In the genomic region with DNA sequence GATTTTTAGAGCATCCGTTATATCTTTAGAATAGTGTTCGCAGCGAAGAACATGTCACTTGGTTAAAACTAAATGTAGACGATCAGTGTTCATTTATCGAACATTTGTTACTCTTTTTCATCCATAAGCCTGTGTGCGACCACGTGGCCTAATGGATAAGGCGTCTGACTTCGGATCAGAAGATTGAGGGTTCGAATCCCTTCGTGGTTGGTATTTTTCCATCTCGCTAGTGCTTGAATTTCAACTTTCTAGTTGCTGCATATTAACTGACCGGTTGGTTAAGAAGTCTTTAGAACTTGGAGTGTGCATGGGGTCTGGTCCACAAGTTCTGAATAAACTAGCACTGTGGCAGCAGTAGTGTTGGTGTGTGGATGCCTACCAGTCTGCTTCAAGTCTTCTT, we compare ENCODE assay signal across 8 mouse cellular contexts. TPM values are rescaled to one million over a fixed set of nuclear protein-coding genes. Genes with fewer than 3 reads are reported as not detected.
DNase-seq lines count a peak whose midpoint lies in the region; ATAC-seq lines count a peak whose summit lies in the region.

No protein-coding gene starts in this region.

- H3K4me3 ChIP-seq in intestine, embryonic 16.5 days (ENCODE audit: low read length), result peak overlapping the region; percentile 58
- H3K4me3 ChIP-seq in midbrain, embryonic 10.5 days, result peak overlapping the region; percentile 57

- H3K9me3 ChIP-seq in intestine, embryonic 16.5 days (ENCODE audit: control insufficient read depth, low read length), result no peaks in the 10 kb centered on the region
- H3K9me3 ChIP-seq in midbrain, embryonic 10.5 days (replicated peaks), result no peaks in the 10 kb centered on the region

- no peak overlapping the region for H3K27ac ChIP-seq in intestine, embryonic 16.5 days (ENCODE audit: low read length)
- no peak overlapping the region for H3K27ac ChIP-seq in midbrain, embryonic 10.5 days (replicated peaks)

- no peaks in the 10 kb centered on the region for H3K36me3 ChIP-seq in intestine, embryonic 16.5 days (ENCODE audit: control insufficient read depth, insufficient read depth, low read length)
- H3K36me3 ChIP-seq in midbrain, embryonic 10.5 days, result no peaks in the 10 kb centered on the region

- peak; percentile 75 for ATAC-seq in intestine, embryonic 16.5 days
- ATAC-seq in erythroid progenitor cell, adult 5-6 weeks (replicated peaks; ENCODE audit: low FRiP score, poor library complexity, severe bottlenecking), result no peak

- H3K4me2 ChIP-seq in intestine, embryonic 16.5 days (ENCODE audit: low read depth, low read length), result peak overlapping the region; percentile 67

- DNase-seq in adrenal gland, postnatal 10 days, result peak; percentile 89
- DNase-seq in embryo, embryonic 11.5 days (ENCODE audit: low read depth, low spot score), result peak; percentile 77
- DNase-seq in gastrocnemius, postnatal 4 days (ENCODE audit: low spot score in 2 of 2), result peak; percentile 65
- DNase-seq in left cerebral cortex, postnatal 25 days (ENCODE audit: low spot score in 2 of 2), result peak; percentile 92 to 96
- DNase-seq in midbrain, embryonic 10.5 days (ENCODE audit: low spot score), result peak; percentile 81
- DNase-seq in right cerebral cortex, postnatal 36 days (ENCODE audit: low spot score in 2 of 2), result peak; percentile 74 to 82

- no peaks in the 10 kb centered on the region for H3K27me3 ChIP-seq in intestine, embryonic 16.5 days (replicated peaks; ENCODE audit: control insufficient read depth, insufficient read depth, low read length)
- peaks cover 14% of the 10 kb centered on the region for H3K27me3 ChIP-seq in midbrain, embryonic 10.5 days (ENCODE audit: low read depth, poor library complexity, severe bottlenecking)

- intact Hi-C loops in left cerebral cortex, postnatal 25 days (cut with DNase I), result loop anchor here (5.0 kb wide), 1 partner anchor 433 kb away; no protein-coding TSS in a partner anchor

- peak overlapping the region; percentile 54 for H3K9ac ChIP-seq in intestine, embryonic 16.5 days (ENCODE audit: low read depth, low read length)

- no peaks in the 10 kb centered on the region; the same call in 1 of the 2 replicates for H3K4me1 ChIP-seq in intestine, embryonic 16.5 days (ENCODE audit: control insufficient read depth, insufficient read depth, low read length)
- H3K4me1 ChIP-seq in midbrain, embryonic 10.5 days, result peaks cover 21% of the 10 kb centered on the region

- WGBS in intestine, embryonic 16.5 days, result under 1% methylated on average over 13 of the region's 13 CpGs
- WGBS in midbrain, embryonic 10.5 days, result under 1% methylated on average over 13 of the region's 13 CpGs

RNA-seq across cellular contexts. Expression of a gene that starts 13.0 kb away (rescaled TPM):
- not detected for total RNA-seq in adrenal gland, postnatal 10 days (2021)
- not detected for total RNA-seq in gastrocnemius, postnatal 4 days (2021)
- not detected in 2 replicates for polyA plus RNA-seq in intestine, embryonic 16.5 days (2015; fragmentation: Nextera tagmentation; extraction: Ambion mirVana)
- total RNA-seq in left cerebral cortex, postnatal 25 days (2021), result not detected
- polyA plus RNA-seq in midbrain, embryonic 10.5 days (2016; fragmentation: Nextera tagmentation; extraction: Ambion mirVana), result not detected in 2 replicates
- total RNA-seq in erythroid progenitor cell, adult 5-6 weeks (2015; ENCODE audit: low replicate concordance), result not detected in 2 replicates
- not detected in 2 replicates for total RNA-seq in erythroid progenitor cell, adult 5-6 weeks (2017; ENCODE audit: low replicate concordance)

RNA-seq across cellular contexts. Expression of a gene that starts 32.4 kb away (rescaled TPM):
- under 1 TPM in 1 of 2 experiments, not detected in 1; 0.27 TPM for total RNA-seq in adrenal gland, postnatal 10 days (2021)
- total RNA-seq in gastrocnemius, postnatal 4 days (2021), result not detected
- not detected in 2 replicates for polyA plus RNA-seq in intestine, embryonic 16.5 days (2015; fragmentation: Nextera tagmentation; extraction: Ambion mirVana)
- total RNA-seq in left cerebral cortex, postnatal 25 days (2021), result not detected
- polyA plus RNA-seq in midbrain, embryonic 10.5 days (2016; fragmentation: Nextera tagmentation; extraction: Ambion mirVana), result 0.09 TPM in 1 of 2 replicates, not detected in the other
- total RNA-seq in erythroid progenitor cell, adult 5-6 weeks (2015; ENCODE audit: low replicate concordance), result not detected in 2 replicates
- total RNA-seq in erythroid progenitor cell, adult 5-6 weeks (2017; ENCODE audit: low replicate concordance), result not detected in 2 replicates
